Mouse (Mus musculus) heart, embryonic 16.5 days (tissue): ENCODE results near the gene Tle3. TPM values are rescaled to one million over a fixed set of nuclear protein-coding genes. Genes with fewer than 3 reads are reported as not detected.

Source experiments
- ATAC-seq: fragments of 200-750 bp; cut with Nextera tagmentation; replicated peaks from 2 replicates; pipeline ENCODE4 v1.8.0; 2017; ENCODE audit warnings: moderate number of reproducible peaks; ENCODE audit not compliant: insufficient read depth, low FRiP score; ENCODE audit errors: extremely low read depth
- H3K27ac ChIP-seq: fragments of 300-500 bp; sonication (generic); 2 replicates; pipeline ENCODE4 v1.5.1; 2014; ENCODE audit warnings: mild to moderate bottlenecking, low read length, control low read depth, moderate library complexity
- H3K27me3 ChIP-seq: fragments of 300-500 bp; sonication (generic); 2 replicates; pipeline ENCODE4 v1.6.1; 2014; ENCODE audit warnings: low read length, mixed read lengths; ENCODE audit not compliant: control insufficient read depth, insufficient read depth
- H3K36me3 ChIP-seq: fragments of 300-500 bp; sonication (generic); 2 replicates; pipeline ENCODE4 v1.6.1; 2014; ENCODE audit not compliant: control insufficient read depth, insufficient read depth
- H3K4me1 ChIP-seq: fragments of 300-500 bp; sonication (generic); 2 replicates; pipeline ENCODE4 v1.6.1; 2014; ENCODE audit warnings: low read length, mixed read lengths; ENCODE audit not compliant: control insufficient read depth, insufficient read depth
- H3K4me2 ChIP-seq: fragments of 300-500 bp; sonication (generic); 2 replicates; pipeline ENCODE4 v1.6.1; 2014; ENCODE audit warnings: low read depth, mild to moderate bottlenecking, control low read depth, low read length
- H3K4me3 ChIP-seq: fragments of 300-500 bp; sonication (generic); 2 replicates; pipeline ENCODE4 v1.5.1; 2014; ENCODE audit warnings: mild to moderate bottlenecking, control low read depth, low read length
- H3K9ac ChIP-seq: fragments of 300-500 bp; sonication (generic); 2 replicates; pipeline ENCODE4 v1.6.1; 2014; ENCODE audit warnings: low read length, control low read depth
- H3K9me3 ChIP-seq: fragments of 300-500 bp; sonication (generic); replicated peaks from 2 replicates; pipeline ENCODE4 v1.6.1; 2016; ENCODE audit warnings: low read length; ENCODE audit not compliant: control insufficient read depth
- WGBS: fragments of 180-500 bp; shearing (Covaris S2); extraction: QIAGEN DNeasy Blood & Tissue Kit; methylation state at CpG from one replicate; pipeline ENCODE4 v1.1.7; 2014; 5-methylcytosine and 5-hydroxymethylcytosine counted together
- polyA plus RNA-seq: library from polyadenylated mRNA; unstranded; fragments of >200 nt; fragmentation: Nextera tagmentation; extraction: Ambion mirVana; gene quantifications from 2 replicates; pipeline ENCODE4 v1.2.1, GENCODE M21; 2015

Tle3 gene
- polyA plus RNA-seq, 1 experiment from 2014 or later, result 10.8 TPM

DNA sequence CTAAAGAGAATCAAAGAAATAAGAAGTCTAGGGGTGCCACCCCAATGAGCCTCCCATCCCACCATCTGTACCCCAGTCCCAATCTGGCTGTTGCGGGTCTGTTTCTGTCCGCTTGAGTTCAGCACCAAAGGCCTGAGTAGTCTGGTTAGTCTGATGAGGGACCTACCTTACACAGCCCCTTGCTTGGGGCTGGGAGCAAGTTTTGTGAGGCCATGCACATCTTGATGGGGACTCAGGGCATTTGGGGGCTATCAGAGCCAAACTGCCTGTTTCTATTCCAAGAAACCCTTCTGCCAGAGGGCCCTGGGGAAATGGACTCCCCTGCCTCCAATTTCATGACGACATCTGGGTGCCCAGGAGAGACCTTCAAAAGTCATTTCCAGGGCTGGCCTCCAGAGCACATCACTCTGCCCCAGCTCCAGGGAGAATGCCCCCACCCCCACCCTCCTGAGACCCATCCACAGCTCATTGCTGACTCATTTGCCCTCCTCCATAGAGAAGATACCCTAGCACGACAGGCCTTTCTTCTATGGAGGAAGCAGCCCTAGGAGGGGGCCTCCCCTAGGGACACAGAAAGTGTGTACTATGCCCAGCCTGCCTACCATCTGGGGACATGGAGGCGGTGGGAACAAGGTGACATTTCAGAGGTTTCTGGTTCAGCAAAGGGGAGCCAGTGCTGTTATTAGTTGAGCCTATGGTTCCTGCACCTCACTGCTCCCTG, 84.4 kb downstream of the Tle3 start:
- 63% methylated on average over 5 of the region's 5 CpGs for WGBS
- ATAC-seq, result no peak
- Histone ChIP-seq H3K9ac (no peak overlapping the region), H3K36me3 (no peaks in the 10 kb centered on the region), H3K9me3 (no peaks in the 10 kb centered on the region), H3K27ac (no peak overlapping the region), H3K4me2 (no peak overlapping the region), H3K4me3 (no peak overlapping the region), H3K4me1 (no peaks in the 10 kb centered on the region), H3K27me3 (peaks cover 46% of the 10 kb centered on the region)

DNA sequence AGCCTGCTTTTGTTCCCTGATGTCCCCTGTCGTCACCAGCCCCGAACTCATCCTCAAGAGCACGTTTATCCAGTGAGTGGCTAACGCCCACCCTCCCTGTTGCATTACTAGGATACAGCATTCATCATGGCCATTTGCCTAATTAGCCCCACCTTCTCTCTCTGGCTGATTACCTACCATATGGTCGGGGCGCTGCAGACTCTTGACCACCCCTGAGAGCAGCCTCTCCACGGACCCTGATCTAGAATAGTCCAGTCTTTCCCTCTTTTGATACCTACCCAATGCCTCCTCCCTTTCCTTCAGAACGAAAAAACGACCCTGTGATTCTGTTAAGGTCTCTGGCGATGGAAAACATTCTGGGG, 85.0 kb downstream of the Tle3 start:
- Histone ChIP-seq H3K4me2 (no peak overlapping the region), H3K9ac (no peak overlapping the region), H3K4me3 (no peak overlapping the region), H3K27ac (no peak overlapping the region), H3K36me3 (no peaks in the 10 kb centered on the region), H3K4me1 (no peaks in the 10 kb centered on the region), H3K27me3 (peaks cover 44% of the 10 kb centered on the region), H3K9me3 (no peaks in the 10 kb centered on the region)
- WGBS, result 37% methylated on average over 10 of the region's 10 CpGs
- ATAC-seq, result no peak

DNA sequence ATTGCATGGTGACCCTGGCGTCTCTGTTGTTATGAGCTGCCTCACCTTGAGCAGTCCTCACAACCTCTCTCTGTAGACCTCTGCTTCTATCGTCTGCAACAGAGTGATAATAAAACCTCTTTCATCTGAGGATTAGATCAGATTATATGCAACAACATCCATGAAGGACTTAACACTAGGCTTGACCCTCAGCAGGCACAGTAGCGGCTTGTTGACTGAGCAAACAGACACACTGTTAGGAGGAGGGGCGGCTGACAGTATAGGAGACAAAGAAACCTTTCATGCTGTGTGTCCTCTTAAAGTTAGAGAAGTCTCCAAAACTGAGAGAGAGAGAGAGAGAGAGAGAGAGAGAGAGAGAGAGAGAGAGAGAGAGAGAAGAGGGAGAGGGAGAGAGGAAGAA, 89.7 kb downstream of the Tle3 start:
- H3K36me3 ChIP-seq, result no peaks in the 10 kb centered on the region
- peaks cover 41% of the 10 kb centered on the region for H3K27me3 ChIP-seq
- peaks cover 19% of the 10 kb centered on the region for H3K9me3 ChIP-seq
- H3K4me2 ChIP-seq, result no peak overlapping the region
- no peaks in the 10 kb centered on the region for H3K4me1 ChIP-seq
- 29% methylated on average over 4 of the region's 4 CpGs for WGBS
- no peak for ATAC-seq
- no peak overlapping the region for H3K4me3 ChIP-seq
- no peak overlapping the region for H3K27ac ChIP-seq
- H3K9ac ChIP-seq, result no peak overlapping the region

DNA sequence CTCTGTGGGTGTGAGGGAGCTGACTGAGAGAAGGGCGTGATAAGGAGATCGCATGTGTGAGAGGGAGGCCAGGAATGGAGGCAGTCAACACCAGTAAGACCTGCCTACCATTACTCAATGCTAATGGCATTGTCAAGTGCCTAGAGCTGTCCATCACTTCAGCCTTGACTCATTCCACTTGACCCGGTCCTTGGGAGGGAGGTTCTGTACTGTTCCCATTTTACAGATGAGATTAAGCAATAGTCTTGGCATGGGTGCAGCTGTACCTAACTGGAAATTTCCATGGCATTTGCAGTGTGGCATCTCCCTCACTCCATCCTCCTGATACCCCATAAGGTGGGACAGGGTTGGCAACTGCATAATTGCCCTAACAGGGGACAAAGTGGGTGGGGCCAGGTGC, 95.3 kb downstream of the Tle3 start:
- Histone ChIP-seq H3K27ac (no peak overlapping the region), H3K36me3 (no peaks in the 10 kb centered on the region), H3K4me1 (no peaks in the 10 kb centered on the region), H3K9ac (no peak overlapping the region), H3K9me3 (peaks cover 19% of the 10 kb centered on the region), H3K27me3 (peaks cover 21% of the 10 kb centered on the region), H3K4me3 (no peak overlapping the region), H3K4me2 (no peak overlapping the region)
- ATAC-seq, result no peak
- WGBS, result 71% methylated on average over 3 of the region's 3 CpGs
